Mouse (Mus musculus): ENCODE results near the gene Gm5475. TPM values are rescaled to one million over a fixed set of nuclear protein-coding genes. Genes with fewer than 3 reads are reported as not detected.
"Not testable (repeated sequence)": the region's sequence is repeated elsewhere in the genome, so short reads cannot be mapped to it uniquely, and the experiment has no call there.

Gm5475 gene
- polyA plus RNA-seq (2012; fragmentation: generic; extraction: Trizol): 0.02 TPM
- long read RNA-seq, experiment 1: 0 reads
- long read RNA-seq, experiment 2: 0 reads

DNA sequence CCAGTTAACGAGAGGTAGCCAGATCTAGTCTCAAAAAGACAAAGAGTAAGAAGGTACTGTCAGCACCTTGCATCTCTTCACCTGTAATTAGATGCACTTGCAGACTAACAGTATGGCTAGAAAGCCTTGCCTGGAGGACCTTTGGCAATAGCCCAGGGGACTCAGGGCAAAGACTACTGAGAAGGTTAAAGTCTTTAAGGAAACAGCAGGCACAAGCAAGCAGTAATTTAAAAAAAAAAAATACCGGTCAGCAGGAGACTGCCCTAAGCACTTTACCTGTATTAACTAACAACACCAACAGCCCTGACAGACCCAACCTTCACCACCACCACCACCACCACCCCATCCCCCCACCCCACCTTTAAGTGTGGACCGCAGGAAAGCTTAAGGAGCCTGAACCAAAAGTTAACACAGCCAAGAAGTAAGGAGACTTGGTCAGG is at the start of gene Gm5475:
Gene Gm5475, plus strand, starts transcription at position 390 of the 440 bp plus-strand sequence.
- not testable (repeated sequence) for H3K36me3 ChIP-seq (ENCODE audit: control insufficient read depth, insufficient read depth); H3K27me3 ChIP-seq (ENCODE audit: control insufficient read depth, insufficient read depth, insufficient read length)
- Histone ChIP-seq H3ac (ENCODE audit: control insufficient read depth, insufficient read length, low read depth) (peak within 1 kb of the TSS; percentile 84), H3K79me3 (ENCODE audit: low read depth) (peaks cover 45% of the 10 kb centered on the region), H3K79me2 (ENCODE audit: control insufficient read depth, insufficient read depth) (peaks cover 59% of the 10 kb centered on the region), H3K4me3 (ENCODE audit: insufficient read depth, poor library complexity, severe bottlenecking) (peak within 1 kb of the TSS; percentile 92)

- no peaks in the 10 kb centered on the region for H3K79me3 ChIP-seq (ENCODE audit: low read depth)
- H3ac ChIP-seq (ENCODE audit: control insufficient read depth, insufficient read length, low read depth): no peak overlapping the region
- peaks cover 4% of the 10 kb centered on the region for H3K27me3 ChIP-seq (ENCODE audit: control insufficient read depth, insufficient read depth, insufficient read length)
- H3K4me3 ChIP-seq (ENCODE audit: insufficient read depth, poor library complexity, severe bottlenecking): no peak overlapping the region
- H3K79me2 ChIP-seq (ENCODE audit: control insufficient read depth, insufficient read depth): no peaks in the 10 kb centered on the region
- H3K36me3 ChIP-seq (ENCODE audit: control insufficient read depth, insufficient read depth): no peaks in the 10 kb centered on the region
- TF ChIP-seq MYOD1 (IDR thresholded peaks at IDR 0.05; ENCODE audit: control insufficient read depth, insufficient read length, low read depth): no peak
- TF ChIP-seq MYOG (IDR thresholded peaks at IDR 0.05; ENCODE audit: control insufficient read depth, extremely low read depth, insufficient read length): no peak
- no peak for TF ChIP-seq CEBPB (IDR thresholded peaks at IDR 0.05; ENCODE audit: low read depth)
- TF ChIP-seq FOSL1 (IDR thresholded peaks at IDR 0.05; ENCODE audit: insufficient read depth, low read length, poor library complexity, severe bottlenecking): no peak
- no peak for TF ChIP-seq MAX (IDR thresholded peaks at IDR 0.05)
- no peak for TF ChIP-seq USF1 (IDR thresholded peaks at IDR 0.05; ENCODE audit: low read depth)
- TF ChIP-seq CTCF (IDR thresholded peaks at IDR 0.05; ENCODE audit: control insufficient read depth, insufficient read depth, insufficient read length): peak; percentile 36
These were observed 46.9 kb upstream of the Gm5475 start for GRCm38 (mm10) chr15:100375066-100375465.

DNA sequence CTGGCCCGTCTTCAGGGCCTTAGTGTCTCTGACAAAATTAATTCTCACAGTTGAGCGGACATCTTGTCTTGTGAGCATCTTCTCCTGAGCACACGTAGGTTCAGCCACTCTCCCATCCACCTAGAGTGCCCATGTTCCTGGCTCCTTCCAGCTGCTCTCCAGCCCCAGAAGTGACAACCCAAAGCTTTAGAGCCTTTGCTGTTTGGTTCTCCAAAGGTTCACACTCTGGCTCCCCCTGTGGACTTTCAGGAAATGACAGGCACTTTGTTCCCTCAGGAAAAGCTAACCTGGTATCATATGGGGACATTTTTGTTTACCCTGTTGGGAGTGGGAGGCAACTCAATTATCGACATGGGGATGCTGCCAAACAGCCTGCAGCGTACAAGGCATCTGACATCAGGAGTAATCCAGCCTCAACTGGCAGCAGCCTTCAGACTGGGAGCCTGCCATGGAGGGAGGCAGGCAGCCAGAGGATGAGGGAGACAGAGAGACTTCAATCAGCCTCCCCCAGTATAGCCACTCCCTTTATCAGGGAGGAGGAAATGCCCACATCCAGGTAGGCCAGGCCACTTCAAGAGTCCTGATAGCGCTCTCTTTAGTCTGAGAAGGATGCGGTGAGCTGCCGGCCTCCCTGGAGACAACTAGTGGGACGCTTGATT is 44.0 kb upstream of the Gm5475 start:
- not testable (repeated sequence) for H3K27me3 ChIP-seq (ENCODE audit: control insufficient read depth, insufficient read depth, insufficient read length); H3ac ChIP-seq (ENCODE audit: control insufficient read depth, insufficient read length, low read depth); H3K4me3 ChIP-seq (ENCODE audit: insufficient read depth, poor library complexity, severe bottlenecking); H3K36me3 ChIP-seq (ENCODE audit: control insufficient read depth, insufficient read depth); H3K79me2 ChIP-seq (ENCODE audit: control insufficient read depth, insufficient read depth); H3K79me3 ChIP-seq (ENCODE audit: low read depth)

GRCm38 (mm10) chr15:100379658-100380057 is 42.3 kb upstream of the Gm5475 start:
- Histone ChIP-seq H3ac (ENCODE audit: control insufficient read depth, insufficient read length, low read depth) (no peak overlapping the region), H3K27me3 (ENCODE audit: control insufficient read depth, insufficient read depth, insufficient read length) (peaks cover 10% of the 10 kb centered on the region), H3K79me3 (ENCODE audit: low read depth) (no peaks in the 10 kb centered on the region), H3K79me2 (ENCODE audit: control insufficient read depth, insufficient read depth) (no peaks in the 10 kb centered on the region), H3K4me3 (ENCODE audit: insufficient read depth, poor library complexity, severe bottlenecking) (no peak overlapping the region), H3K36me3 (ENCODE audit: control insufficient read depth, insufficient read depth) (no peaks in the 10 kb centered on the region)
- TF ChIP-seq MAX (IDR thresholded peaks at IDR 0.05): no peak
- no peak for TF ChIP-seq MYOD1 (IDR thresholded peaks at IDR 0.05; ENCODE audit: control insufficient read depth, insufficient read length, low read depth)
- no peak for TF ChIP-seq USF1 (IDR thresholded peaks at IDR 0.05; ENCODE audit: low read depth)
- TF ChIP-seq CEBPB (IDR thresholded peaks at IDR 0.05; ENCODE audit: low read depth): no peak
- no peak for TF ChIP-seq CTCF (IDR thresholded peaks at IDR 0.05; ENCODE audit: control insufficient read depth, insufficient read depth, insufficient read length)
- no peak for TF ChIP-seq MYOG (IDR thresholded peaks at IDR 0.05; ENCODE audit: control insufficient read depth, extremely low read depth, insufficient read length)
- no peak for TF ChIP-seq FOSL1 (IDR thresholded peaks at IDR 0.05; ENCODE audit: insufficient read depth, low read length, poor library complexity, severe bottlenecking)

DNA sequence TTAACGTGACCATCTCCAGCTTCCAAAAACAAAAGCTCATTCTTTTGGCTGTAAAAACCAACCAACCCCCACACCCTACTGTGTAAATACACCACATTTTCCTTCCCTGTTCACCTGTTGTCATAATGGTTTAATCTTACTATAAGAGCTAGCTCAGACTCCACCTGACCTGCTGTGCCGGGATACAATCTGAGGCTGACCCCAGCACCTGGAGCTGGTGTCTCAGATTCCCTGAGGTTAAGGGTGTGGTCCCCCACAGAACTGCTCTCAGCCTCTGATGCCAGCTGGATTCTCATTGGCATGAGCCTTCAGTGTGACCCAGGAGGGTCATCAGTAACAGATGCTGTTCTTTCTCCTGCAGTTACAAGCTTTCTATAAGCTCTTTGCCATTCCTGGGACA is 41.8 kb upstream of the Gm5475 start:
- TF ChIP-seq MYOD1 (IDR thresholded peaks at IDR 0.05; ENCODE audit: control insufficient read depth, insufficient read length, low read depth): no peak
- TF ChIP-seq USF1 (IDR thresholded peaks at IDR 0.05; ENCODE audit: low read depth): no peak
- no peak for TF ChIP-seq CEBPB (IDR thresholded peaks at IDR 0.05; ENCODE audit: low read depth)
- no peak for TF ChIP-seq FOSL1 (IDR thresholded peaks at IDR 0.05; ENCODE audit: insufficient read depth, low read length, poor library complexity, severe bottlenecking)
- no peak for TF ChIP-seq CTCF (IDR thresholded peaks at IDR 0.05; ENCODE audit: control insufficient read depth, insufficient read depth, insufficient read length)
- no peak for TF ChIP-seq MAX (IDR thresholded peaks at IDR 0.05)
- no peaks in the 10 kb centered on the region for H3K36me3 ChIP-seq (ENCODE audit: control insufficient read depth, insufficient read depth)
- no peak overlapping the region for H3ac ChIP-seq (ENCODE audit: control insufficient read depth, insufficient read length, low read depth)
- H3K79me3 ChIP-seq (ENCODE audit: low read depth): no peaks in the 10 kb centered on the region
- no peak overlapping the region for H3K4me3 ChIP-seq (ENCODE audit: insufficient read depth, poor library complexity, severe bottlenecking)
- H3K79me2 ChIP-seq (ENCODE audit: control insufficient read depth, insufficient read depth): no peaks in the 10 kb centered on the region
- H3K27me3 ChIP-seq (ENCODE audit: control insufficient read depth, insufficient read depth, insufficient read length): peaks cover 10% of the 10 kb centered on the region

GRCm38 (mm10) chr15:100385705-100386104 is 36.2 kb upstream of the Gm5475 start:
- Histone ChIP-seq H3ac (ENCODE audit: control insufficient read depth, insufficient read length, low read depth) (no peak overlapping the region), H3K27me3 (ENCODE audit: control insufficient read depth, insufficient read depth, insufficient read length) (peaks cover 10% of the 10 kb centered on the region), H3K36me3 (ENCODE audit: control insufficient read depth, insufficient read depth) (no peaks in the 10 kb centered on the region), H3K79me3 (ENCODE audit: low read depth) (no peaks in the 10 kb centered on the region), H3K79me2 (ENCODE audit: control insufficient read depth, insufficient read depth) (no peaks in the 10 kb centered on the region), H3K4me3 (ENCODE audit: insufficient read depth, poor library complexity, severe bottlenecking) (no peak overlapping the region)
- TF ChIP-seq MYOD1 (IDR thresholded peaks at IDR 0.05; ENCODE audit: control insufficient read depth, insufficient read length, low read depth): no peak
- TF ChIP-seq FOSL1 (IDR thresholded peaks at IDR 0.05; ENCODE audit: insufficient read depth, low read length, poor library complexity, severe bottlenecking): no peak
- TF ChIP-seq CEBPB (IDR thresholded peaks at IDR 0.05; ENCODE audit: low read depth): no peak
- no peak for TF ChIP-seq MYOG (IDR thresholded peaks at IDR 0.05; ENCODE audit: control insufficient read depth, extremely low read depth, insufficient read length)
- TF ChIP-seq USF1 (IDR thresholded peaks at IDR 0.05; ENCODE audit: low read depth): no peak
- TF ChIP-seq CTCF (IDR thresholded peaks at IDR 0.05; ENCODE audit: control insufficient read depth, insufficient read depth, insufficient read length): no peak
- TF ChIP-seq MAX (IDR thresholded peaks at IDR 0.05): no peak

Data from C2C12 (cell line).